Mouse (Mus musculus) layer of hippocampus, adult 8-10 months (tissue): ENCODE measurements at regions not wholly inside any gene's neighbourhood (a gene's known extent, or its start where the extent isn't known, plus 50 kb on each side); places are given as distances from the start of the nearest gene placed in this dataset.
"Not testable (repeated sequence)": the region's sequence is repeated elsewhere in the genome, so short reads cannot be mapped to it uniquely, and the experiment has no call there.

Source experiments
- DNase-seq, 2 experiments: peaks; one replicate each; pipeline ENCODE4 v3.0.0; 2022; ENCODE audit warnings: low spot score in 2 of 2

DNA sequence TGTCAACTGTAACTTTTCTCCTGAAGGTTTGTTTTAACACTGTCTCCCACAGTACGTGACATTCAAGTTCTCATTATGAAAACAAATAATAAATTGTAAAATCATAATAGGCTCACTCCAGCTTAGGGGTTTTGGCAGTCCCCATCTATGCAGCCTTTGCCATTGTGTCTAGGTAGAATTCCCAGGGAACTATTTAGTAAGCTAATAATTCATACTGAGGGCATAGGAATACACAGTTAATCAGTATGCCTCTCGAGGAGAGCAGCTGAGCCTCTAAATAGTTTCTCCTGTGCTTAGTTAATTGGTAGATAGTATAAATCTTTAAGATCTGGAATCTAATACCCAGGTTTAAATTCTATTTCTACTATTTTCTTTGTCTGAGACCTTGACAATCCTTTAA lies 191.7 kb downstream of the Tprg start:
- DNase-seq = no peak

DNA sequence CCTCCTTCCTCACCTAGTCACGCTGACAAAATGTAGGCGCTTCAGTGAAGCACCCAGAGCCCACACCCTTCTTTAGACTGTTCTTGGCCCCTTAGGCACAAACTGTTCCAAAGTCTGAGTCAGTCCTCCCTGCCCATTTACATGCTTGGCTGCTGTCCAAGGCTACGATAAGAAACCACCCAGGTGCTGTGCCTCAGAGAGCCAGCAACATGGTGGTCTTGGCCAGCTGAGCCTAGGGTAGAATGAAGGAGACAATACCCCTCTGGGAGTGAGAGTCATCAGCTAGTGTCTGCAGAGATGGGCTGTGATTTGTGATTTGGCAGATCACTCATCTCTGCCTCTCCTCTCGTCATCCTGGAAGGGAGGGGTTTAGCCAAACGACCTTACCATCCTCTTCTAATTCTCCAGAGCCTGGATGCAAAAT lies 197.2 kb downstream of the Tprg start:
- no peak for DNase-seq

DNA sequence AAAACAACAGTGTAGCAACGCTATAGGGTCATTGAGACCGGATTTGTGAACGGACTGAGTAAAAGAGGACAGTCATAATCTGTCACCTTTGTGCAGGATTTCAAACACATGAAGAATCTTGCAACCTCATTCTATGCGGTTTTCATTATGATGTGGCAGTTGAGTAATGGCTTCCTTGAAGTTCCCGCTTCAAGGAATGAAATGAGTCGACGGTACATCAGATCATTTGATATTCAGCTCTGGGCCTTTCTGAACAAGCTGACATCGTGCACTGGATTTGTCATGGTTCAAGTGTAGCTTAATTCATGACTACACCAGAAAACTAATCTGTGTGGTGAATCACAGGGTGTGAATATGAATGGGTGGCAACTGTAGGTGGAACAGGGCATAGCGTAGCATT lies 198.4 kb downstream of the Tprg start:
- DNase-seq = no peak

DNA sequence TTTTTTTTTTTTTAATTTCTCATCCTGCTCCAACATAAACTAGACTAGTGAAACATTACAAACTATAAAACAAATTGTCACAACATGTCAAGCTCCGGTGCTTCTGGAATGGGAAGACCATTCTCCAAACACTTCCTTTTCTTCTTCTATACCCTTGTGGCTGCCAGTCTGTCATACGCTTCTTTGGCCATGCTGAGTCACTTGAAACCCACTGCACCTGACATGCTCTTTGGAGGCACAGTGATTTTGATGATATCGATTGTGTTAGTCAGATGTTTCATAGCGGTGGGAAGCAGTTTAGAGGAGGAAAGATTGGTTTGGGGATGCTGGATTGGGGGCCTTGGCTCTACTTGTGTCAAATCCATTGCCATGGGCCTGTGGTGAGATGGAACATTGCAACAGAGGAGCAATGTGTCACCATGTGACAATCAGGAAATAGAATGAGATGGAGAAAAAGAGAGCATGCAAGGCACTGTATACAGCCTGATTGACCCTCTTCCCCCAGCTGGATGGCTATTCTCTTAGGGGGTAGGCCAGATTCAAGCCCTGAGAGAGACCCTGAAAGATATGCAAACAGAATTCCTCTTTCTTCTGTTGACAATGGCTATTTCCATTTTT lies 197.0 kb upstream of the Trp63 start:
- DNase-seq = no peak

DNA sequence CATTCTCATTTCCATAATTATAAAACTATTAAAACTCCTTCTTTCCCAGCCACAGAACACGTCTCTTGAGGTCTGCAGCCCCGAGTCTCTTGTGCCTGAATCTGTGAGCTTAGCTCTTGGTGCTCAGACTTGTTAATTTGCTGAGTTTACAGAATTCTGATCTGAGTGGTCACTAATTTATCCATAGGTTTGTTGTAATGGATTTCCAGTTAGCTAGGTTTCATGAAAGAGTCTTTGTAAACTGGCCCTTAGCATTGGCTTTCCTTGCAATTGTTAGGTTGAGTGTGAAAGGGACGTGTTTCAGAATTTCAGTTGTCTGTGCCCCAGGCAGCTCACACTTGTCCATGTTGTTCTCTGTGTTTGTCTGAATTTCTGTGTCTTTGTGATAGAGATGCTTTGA lies 192.7 kb upstream of the Trp63 start:
- DNase-seq = no peak

DNA sequence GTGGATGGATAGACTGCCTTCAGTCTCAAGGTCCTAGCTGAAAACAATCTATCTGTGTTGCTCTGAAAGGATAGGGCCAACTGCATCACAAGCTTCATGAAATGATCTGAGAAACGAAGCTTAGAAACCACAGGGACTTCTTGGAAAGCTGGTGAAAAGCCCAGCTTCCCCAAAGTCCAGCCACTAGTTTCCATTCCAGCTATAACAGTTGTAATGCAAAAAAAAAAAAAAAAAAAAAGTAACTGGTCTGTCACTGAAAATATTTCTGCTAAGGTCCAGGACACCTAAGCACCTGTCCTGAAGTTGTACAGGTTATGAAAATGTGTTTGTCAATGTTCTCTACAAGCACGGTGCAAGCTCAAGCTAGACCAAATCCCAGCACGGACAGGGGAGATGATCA lies 189.4 kb upstream of the Trp63 start:
- no peak for DNase-seq

DNA sequence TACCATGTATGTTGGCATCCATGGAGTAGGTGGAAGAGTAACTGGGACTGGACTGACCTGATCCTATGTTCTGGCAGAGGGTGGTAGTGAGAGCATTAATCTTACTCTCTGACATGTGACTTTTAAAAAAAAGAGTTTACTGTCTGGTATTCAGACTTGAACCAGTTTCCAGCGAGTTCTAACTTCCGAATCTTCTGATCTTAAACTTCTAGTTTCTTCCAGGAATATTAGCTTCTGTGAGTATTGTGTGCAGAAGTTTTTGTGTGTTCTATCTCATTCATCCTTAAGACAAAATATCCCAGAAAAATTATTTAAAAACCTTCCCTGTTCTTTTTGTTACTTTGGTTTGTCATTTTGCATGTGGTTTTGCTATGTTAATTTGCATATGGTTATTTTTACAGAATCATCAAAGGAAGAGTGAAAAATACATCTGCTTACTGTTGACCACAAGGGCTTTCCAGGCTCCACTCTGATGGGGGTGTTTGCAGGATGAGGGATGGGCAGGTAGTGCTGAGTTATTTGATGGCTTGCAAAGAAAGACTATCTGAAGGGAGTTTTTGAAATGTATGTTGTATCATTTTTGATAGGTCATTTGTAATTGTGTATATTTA lies 187.9 kb upstream of the Trp63 start:
- no peak for DNase-seq

DNA sequence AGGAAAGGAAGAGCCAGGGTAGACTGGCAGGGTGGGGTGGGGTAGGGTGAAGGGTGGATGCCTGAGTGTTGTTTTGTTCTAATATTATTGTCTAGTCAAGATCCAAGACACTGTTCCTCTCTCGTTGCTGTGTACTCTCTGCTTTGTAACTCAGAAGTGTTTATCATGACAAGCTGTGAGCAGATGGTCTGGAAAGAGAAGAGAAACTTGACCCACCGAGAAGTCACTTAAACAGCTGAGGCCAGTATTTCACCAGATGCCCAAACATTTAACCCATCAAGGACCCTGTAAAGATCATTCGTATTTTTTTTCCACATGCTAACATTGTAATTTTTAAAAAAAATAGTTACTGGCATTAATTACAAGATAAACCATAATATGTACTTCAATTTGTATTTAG lies 178.7 kb upstream of the Trp63 start:
- DNase-seq = no peak

DNA sequence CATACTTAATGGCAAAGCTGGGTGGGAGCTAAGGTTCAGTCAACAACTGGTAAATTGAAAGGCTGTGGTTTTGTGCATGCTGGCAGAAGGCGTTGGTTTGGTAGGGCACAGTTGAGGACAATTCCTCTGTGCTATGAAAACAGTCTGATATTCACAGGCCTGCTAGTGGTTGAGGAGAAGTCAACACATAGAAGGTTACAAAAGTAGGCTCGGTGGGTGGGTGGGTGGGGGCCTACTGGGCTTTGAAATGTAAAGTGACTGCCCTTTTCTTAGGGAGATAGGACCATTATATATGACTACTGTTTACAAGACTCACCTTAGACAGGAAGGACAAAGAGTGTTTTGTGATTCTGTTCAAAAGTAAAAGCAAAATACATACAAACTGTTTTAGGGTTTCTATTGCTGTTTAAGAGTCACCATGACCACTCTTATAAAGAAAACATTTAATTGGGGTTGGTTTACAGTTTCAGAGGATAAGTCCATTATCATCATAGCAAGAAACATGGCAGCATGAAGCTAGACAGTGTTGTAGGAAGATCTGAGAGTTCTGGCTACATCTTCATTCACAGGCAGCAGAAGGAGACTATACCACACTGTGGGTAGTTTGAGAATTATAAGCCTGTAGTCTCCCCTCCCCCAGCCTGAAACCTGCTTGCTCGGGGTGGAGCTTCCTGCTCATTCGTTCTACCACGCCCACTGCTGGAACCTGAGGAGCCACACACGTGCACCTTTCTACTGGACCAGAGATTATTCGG lies 166.3 kb upstream of the Trp63 start:
- no peak for DNase-seq

DNA sequence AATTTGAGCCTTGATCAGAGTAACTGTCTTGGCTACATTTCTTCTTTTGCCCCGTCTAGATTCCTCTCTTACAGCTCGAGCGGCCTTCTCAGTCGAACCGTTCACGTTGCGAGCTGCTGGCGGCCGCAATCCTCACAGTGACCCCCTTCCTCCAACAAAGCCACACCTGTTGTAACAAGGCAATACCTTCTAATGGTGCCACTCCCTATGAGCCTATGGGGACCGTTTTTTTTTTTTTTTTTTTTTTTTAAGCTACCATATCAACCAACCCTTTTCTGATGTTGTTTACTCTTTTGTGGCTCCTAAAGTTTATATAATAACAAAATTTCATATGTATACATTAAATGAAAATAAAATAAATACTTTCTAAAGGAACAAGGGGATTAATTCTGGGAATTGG lies 160.4 kb upstream of the Trp63 start:
- not testable (repeated sequence) for DNase-seq

DNA sequence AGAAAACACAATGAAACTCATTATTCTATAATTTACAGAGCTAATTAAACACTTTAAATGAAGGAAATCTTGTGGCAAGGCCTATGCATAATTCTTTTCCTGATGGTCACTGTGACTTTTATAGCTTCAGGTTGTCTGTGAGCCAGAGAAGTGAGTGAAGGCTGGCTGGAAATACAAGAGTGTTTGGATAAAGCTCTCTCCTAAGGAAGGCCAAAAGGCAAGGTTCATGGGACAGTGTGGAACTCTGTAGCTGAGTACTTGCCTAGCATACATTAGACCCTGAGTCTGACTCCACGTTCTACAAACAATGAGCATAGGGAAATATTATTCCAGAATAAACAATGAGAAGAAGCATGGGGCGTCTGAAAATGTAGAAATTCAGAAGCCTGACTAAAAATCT lies 159.9 kb upstream of the Trp63 start:
- no peak for DNase-seq

DNA sequence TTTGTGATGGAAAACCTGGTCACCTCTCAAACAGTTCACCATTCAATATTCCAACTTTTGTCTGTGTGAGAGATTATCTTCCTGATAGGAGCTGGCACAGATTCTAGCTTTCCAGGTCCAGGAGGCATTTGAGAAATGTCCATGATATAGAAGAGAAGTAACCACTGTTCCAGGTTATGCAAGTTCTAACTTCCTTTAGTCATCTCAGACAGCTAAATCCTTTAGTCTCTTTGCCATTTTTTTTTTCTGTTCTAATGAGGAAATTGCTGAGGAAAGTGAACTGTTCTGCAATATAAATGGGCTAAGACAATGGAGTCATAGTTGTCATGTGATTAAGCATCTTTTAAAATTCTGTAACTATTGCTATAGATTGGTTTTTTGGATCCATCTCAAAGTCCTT lies 155.7 kb upstream of the Trp63 start:
- DNase-seq = no peak

DNA sequence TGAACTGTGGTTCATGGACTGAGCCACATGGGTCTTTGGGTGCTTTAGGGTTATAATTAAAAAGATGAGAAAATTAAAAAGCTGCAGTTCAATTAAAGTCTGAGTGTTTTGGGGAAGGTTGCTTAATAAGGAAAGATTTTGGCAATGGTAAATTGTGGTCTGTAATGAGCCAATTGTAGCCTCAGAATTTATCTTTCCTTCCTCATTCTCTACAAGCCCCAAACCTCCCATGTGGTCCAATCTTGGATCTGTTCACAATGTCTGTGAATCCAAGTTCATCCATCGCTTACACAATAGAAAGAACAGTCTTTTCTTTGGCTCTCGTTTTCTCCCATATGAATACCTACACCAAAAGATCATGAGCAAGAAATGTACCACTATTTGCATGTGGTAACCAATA lies 155.2 kb upstream of the Trp63 start:
- DNase-seq = no peak

DNA sequence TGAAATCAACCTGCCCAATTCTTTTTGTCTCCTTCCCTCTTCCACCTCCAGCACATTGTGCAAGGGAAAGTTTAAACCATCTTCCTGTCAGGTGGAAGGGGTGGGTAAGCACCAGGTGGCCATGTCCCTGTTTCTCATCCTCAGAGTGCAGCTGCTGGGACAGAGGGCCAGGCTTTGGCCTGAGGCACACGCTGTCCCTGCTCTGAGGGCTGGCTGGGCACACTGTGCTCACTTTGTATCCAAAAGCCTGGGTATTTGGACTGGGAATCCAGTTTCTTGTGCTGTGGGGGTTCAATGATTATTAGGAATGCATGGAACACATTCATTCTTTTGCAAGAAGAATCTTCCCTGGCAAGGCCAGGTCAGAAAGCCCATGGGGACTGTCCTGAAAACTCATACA lies 153.9 kb upstream of the Trp63 start:
- DNase-seq = peak in 1 of 2 experiments; percentile 17

DNA sequence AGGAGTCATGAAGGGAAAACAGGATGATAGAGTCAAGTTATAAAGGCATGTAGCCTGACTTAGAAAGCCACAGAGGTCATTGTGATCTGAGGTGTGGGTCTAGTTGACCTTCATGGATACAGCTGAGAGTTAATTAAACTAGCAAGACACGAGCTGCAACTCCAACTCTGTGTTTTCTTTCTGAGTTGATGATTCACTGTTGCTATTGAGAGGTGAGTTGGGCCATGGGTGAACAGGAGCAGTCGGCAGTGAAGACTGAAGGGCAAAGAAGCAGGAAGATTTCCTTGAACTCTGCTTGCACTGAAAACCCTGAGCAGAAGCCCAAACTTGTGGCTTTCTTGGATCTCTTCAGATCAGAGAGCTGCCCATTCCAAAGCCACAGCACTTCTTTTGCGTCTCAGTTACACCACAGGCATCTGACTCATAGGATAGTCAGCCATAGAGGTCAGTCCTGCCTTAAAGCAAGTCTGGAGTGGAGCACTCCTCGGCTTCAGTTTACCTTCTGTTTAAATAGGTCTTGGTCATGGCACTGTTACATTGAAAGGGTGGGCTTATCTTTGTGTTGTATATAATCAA lies 151.7 kb upstream of the Trp63 start:
- DNase-seq = no peak

DNA sequence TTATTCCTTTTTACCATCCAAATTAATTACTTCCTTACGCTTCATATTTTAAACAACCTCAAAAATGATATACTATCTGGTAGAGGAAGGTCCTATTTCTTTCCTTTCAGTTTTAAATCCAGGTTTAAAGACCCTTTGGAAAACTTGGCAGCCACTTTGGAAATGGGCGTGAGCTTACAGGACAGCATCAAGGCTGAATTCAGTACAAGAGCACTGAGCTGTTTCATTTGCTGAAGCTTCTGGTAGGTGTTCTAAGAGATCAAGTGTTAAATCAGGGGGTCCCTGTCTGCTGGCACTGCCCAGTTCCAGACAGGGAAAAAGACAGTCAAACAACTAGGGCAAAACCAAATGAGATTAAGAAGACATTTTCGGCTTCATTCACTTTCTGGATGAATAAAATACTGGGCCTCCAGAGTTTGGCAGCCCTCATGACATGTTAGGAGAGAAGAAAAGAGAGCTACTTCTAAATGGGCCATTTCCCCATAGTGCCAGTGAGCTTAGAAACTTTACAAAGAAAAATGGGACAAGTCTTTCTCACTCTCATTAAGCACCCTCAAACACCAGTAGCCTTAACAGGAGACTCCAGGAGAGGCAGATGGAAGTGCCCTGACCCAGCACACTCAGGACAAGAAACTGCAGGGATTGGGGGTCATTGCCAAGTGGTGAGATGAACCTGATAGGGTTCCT lies 150.9 kb upstream of the Trp63 start:
- peak in 1 of 2 experiments; percentile 35 for DNase-seq

DNA sequence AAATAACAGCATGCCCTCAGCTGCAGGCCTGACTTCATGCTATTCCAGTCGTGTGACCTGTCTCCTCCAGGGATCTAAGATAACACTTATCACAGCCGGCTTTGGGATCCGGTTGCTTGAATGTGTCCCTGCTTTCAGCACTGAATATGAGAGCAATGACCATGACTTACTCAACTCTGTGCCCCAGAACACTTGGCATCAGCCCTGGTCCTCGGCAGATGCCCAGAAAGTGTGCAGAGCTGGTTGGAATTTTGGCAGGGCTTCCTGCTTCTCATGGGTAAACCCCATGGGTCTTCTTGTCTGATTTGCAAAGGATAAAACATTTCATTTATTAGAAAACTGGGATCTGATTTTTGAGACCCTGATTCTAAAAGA lies 150.4 kb upstream of the Trp63 start:
- DNase-seq = peak; percentile 15 to 30

DNA sequence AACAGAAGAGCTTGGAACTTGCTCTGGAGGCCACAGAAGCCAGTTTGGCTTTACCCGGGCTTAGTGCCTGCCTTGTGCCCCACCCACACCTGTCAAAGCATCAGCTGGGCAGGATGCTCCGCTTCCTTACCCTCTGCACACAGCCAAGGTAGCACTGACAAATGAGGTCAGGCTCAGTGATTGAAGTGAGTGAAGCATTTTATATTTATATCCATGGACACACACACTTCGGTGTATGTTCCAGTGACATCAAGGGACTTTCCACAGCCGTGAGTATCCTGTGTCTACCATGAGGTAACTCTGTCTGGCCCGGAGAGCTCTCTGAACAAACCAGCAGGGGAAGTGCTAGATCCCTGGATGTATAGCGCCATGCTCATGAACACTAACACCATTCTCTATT lies 147.0 kb upstream of the Trp63 start:
- no peak for DNase-seq

DNA sequence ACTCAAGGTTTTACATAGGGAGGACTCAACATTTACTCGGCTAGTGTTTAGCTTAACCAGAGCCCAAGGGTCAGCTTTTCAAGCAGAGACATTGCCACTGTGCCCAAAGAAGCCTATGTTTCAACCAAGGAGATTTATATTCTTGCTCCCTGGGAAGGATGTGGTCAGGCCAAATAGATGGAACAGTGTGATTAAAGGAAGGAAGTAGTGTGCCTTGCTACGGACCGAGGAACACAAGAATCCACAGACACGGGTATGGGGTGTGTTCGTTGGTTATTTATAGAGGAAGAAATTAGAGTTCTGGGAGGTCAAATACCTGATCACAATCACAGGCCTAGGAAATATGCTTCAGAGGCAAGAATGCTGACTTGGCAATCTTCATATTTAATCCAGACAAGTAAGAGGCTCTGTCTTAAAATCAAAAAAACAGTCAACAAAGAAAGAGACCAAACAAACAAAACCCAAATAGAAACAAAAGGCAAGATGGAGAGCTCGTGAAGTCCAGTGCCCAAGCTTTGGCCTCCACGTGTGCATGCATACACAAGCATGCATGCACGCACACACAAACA lies 133.9 kb upstream of the Trp63 start:
- no peak for DNase-seq

DNA sequence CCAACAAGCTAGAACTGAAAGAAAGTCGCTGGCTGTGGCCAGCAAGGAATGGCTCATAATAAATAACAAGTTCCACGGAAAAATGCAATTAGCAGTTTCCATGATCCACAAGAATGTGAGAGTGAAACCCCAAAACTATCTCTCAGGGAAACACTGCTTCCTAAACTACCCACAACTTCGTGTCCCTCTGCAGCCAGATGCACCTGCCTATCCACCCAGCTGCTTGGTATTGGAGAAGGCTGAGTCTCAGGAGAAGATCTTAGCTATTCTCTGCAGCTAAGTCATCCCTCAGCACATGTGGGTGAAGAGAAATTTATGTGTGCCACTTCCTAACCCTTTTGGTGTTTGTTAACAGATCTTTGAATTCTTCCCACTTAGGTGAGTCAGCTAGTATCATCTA lies 126.4 kb upstream of the Trp63 start:
- no peak for DNase-seq

DNA sequence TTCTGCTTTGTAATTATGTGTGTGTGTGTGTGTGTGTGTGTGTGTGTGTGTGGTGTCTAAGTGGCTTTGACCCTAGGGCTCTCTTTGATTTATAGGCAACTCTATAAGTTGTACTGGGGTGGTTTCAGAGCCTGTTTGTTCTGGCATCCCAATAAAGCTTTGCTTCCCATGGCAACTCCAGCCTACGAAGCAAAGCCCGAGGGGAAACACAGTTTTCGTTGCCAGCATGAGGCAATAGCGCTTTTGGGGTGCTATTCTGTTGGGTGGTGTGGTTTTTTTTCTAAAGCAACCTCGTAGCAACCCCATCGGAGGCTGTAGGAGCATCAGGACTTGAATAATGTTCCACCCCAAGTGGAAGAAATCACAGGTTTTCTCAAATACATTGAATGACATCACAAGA lies 103.3 kb upstream of the Trp63 start:
- DNase-seq = peak in 1 of 2 experiments; percentile 12
